Mouse (Mus musculus) telencephalon, adult 2 months (tissue): ENCODE results near the gene H2-D1.

ENCODE experiments used
- DNase-seq: peaks from one replicate; pipeline ENCODE4 v3.0.0-alpha.2; 2011; ENCODE audit warnings: low read depth, low spot score

Gene H2-D1

GRCm38 (mm10) chr17:35240384-35241304, 21.9 kb upstream of the H2-D1 start:
- DNase-seq = no peak

- DNase-seq = peak; percentile 97
Observed at GRCm38 (mm10) chr17:35241305-35242014, 21.1 kb upstream of the H2-D1 start, which contains the start of gene Ddx39b. Gene Ddx39b, plus strand, starts transcription at chr17:35241746.

- no peak for DNase-seq
Observed at GRCm38 (mm10) chr17:35242015-35242941, 20.3 kb upstream of the H2-D1 start.

GRCm38 (mm10) chr17:35243086-35243485, 19.4 kb upstream of the H2-D1 start:
- no peak for DNase-seq

- no peak for DNase-seq
Observed at GRCm38 (mm10) chr17:35244999-35245398, 17.5 kb upstream of the H2-D1 start.

GRCm38 (mm10) chr17:35245731-35246623, 16.6 kb upstream of the H2-D1 start:
- DNase-seq = no peak

- no peak for DNase-seq
Observed at GRCm38 (mm10) chr17:35247144-35247543, 15.4 kb upstream of the H2-D1 start.

- no peak for DNase-seq
Observed at GRCm38 (mm10) chr17:35248986-35249385, 13.5 kb upstream of the H2-D1 start.

GRCm38 (mm10) chr17:35249451-35250197, 12.9 kb upstream of the H2-D1 start:
- no peak for DNase-seq

GRCm38 (mm10) chr17:35250348-35251120, 12.0 kb upstream of the H2-D1 start:
- DNase-seq = no peak

- DNase-seq = no peak
Observed at GRCm38 (mm10) chr17:35251162-35251719, 11.3 kb upstream of the H2-D1 start.

GRCm38 (mm10) chr17:35251981-35252380, 10.5 kb upstream of the H2-D1 start:
- no peak for DNase-seq

GRCm38 (mm10) chr17:35252619-35253292, 9.8 kb upstream of the H2-D1 start:
- DNase-seq = no peak

GRCm38 (mm10) chr17:35253293-35254093, 9.0 kb upstream of the H2-D1 start:
- DNase-seq = no peak

- DNase-seq = no peak
Observed at GRCm38 (mm10) chr17:35254241-35255098, 8.1 kb upstream of the H2-D1 start.

- no peak for DNase-seq
Observed at GRCm38 (mm10) chr17:35255301-35255700, 7.2 kb upstream of the H2-D1 start.
